Mouse (Mus musculus) heart, embryonic 15.5 days (tissue): ENCODE data around the gene Ccl24. TPM values are rescaled to one million over a fixed set of nuclear protein-coding genes. Genes with fewer than 3 reads are reported as not detected.

Experiments used
- ATAC-seq: fragments of 200-750 bp; cut with Nextera tagmentation; replicated peaks from 2 replicates; pipeline ENCODE4 v1.8.0; 2017; ENCODE audit warnings: low read depth, moderate TSS enrichment; ENCODE audit not compliant: insufficient number of reproducible peaks, insufficient read depth, low FRiP score
- H3K27ac ChIP-seq: fragments of 300-500 bp; sonication (generic); 2 replicates; pipeline ENCODE4 v1.5.1; 2015; ENCODE audit warnings: mild to moderate bottlenecking, inconsistent platforms
- H3K27me3 ChIP-seq: fragments of 300-500 bp; sonication (generic); 2 replicates; pipeline ENCODE4 v1.6.1; 2015; ENCODE audit warnings: inconsistent platforms
- H3K36me3 ChIP-seq: fragments of 300-500 bp; sonication (generic); 2 replicates; pipeline ENCODE4 v1.6.1; 2015; ENCODE audit warnings: mild to moderate bottlenecking, inconsistent platforms
- H3K4me1 ChIP-seq: fragments of 300-500 bp; sonication (generic); replicated peaks from 2 replicates; pipeline ENCODE4 v1.6.1; 2015; ENCODE audit warnings: inconsistent platforms
- H3K4me2 ChIP-seq: fragments of 300-500 bp; sonication (generic); 2 replicates; pipeline ENCODE4 v1.6.1; 2015; ENCODE audit warnings: inconsistent platforms, mild to moderate bottlenecking, moderate library complexity
- H3K4me3 ChIP-seq: fragments of 300-500 bp; sonication (generic); 2 replicates; pipeline ENCODE4 v1.5.1; 2015; ENCODE audit warnings: mild to moderate bottlenecking, inconsistent platforms
- H3K9ac ChIP-seq: fragments of 300-500 bp; sonication (generic); 2 replicates; pipeline ENCODE4 v1.6.1; 2015; ENCODE audit warnings: mild to moderate bottlenecking, inconsistent platforms
- H3K9me3 ChIP-seq: fragments of 300-500 bp; sonication (generic); replicated peaks from 2 replicates; pipeline ENCODE4 v1.6.1; 2016; ENCODE audit warnings: inconsistent platforms
- WGBS: fragments of 180-500 bp; shearing (Covaris S2); methylation state at CpG from one replicate; pipeline ENCODE4 v1.1.7; 2015; ENCODE audit warnings: mixed read lengths; 5-methylcytosine and 5-hydroxymethylcytosine counted together
- polyA plus RNA-seq: library from polyadenylated mRNA; unstranded; fragments of >200 nt; fragmentation: Nextera tagmentation; extraction: Ambion mirVana; gene quantifications from 2 replicates; pipeline ENCODE4 v1.2.1, GENCODE M21; 2015

Gene Ccl24
- polyA plus RNA-seq, 1 experiment from 2014 or later = 2.0 TPM

GRCm38 (mm10) chr5:135579331-135579751 lies 6.5 kb upstream of the Ccl24 start:
- Histone ChIP-seq H3K4me2 (no peak overlapping the region), H3K27me3 (no peaks in the 10 kb centered on the region; the same call in 1 of the 2 replicates), H3K36me3 (no peaks in the 10 kb centered on the region), H3K9ac (no peak overlapping the region), H3K4me1 (no peaks in the 10 kb centered on the region), H3K9me3 (no peaks in the 10 kb centered on the region), H3K27ac (no peak overlapping the region), H3K4me3 (no peak overlapping the region)
- no peak for ATAC-seq
- 76% methylated on average over 10 of the region's 10 CpGs for WGBS

GRCm38 (mm10) chr5:135576055-135576454 lies 3.2 kb upstream of the Ccl24 start:
- H3K4me3 ChIP-seq = no peak overlapping the region
- no peak overlapping the region for H3K4me2 ChIP-seq
- no peak overlapping the region for H3K27ac ChIP-seq
- 54% methylated on average over 4 of the region's 4 CpGs for WGBS
- no peaks in the 10 kb centered on the region; the same call in 1 of the 2 replicates for H3K27me3 ChIP-seq
- H3K9ac ChIP-seq = no peak overlapping the region
- ATAC-seq = no peak
- no peaks in the 10 kb centered on the region for H3K4me1 ChIP-seq
- no peaks in the 10 kb centered on the region for H3K36me3 ChIP-seq
- no peaks in the 10 kb centered on the region for H3K9me3 ChIP-seq

GRCm38 (mm10) chr5:135568698-135569097 lies 4.2 kb downstream of the Ccl24 start:
- H3K9me3 ChIP-seq = no peaks in the 10 kb centered on the region
- 57% methylated on average over 6 of the region's 6 CpGs for WGBS

GRCm38 (mm10) chr5:135567556-135568265 lies 5.1 kb downstream of the Ccl24 start:
- H3K4me3 ChIP-seq = no peak overlapping the region
- WGBS = 68% methylated on average over 6 of the region's 6 CpGs

More at GRCm38 (mm10) chr5:135568698-135569097, 4.2 kb downstream of the Ccl24 start:
- no peak for ATAC-seq
- H3K4me1 ChIP-seq = no peaks in the 10 kb centered on the region
- no peak overlapping the region for H3K27ac ChIP-seq
- H3K36me3 ChIP-seq = no peaks in the 10 kb centered on the region
- no peak overlapping the region for H3K4me2 ChIP-seq
- no peak overlapping the region for H3K4me3 ChIP-seq
- H3K9ac ChIP-seq = no peak overlapping the region
- no peaks in the 10 kb centered on the region for H3K27me3 ChIP-seq

GRCm38 (mm10) chr5:135563469-135563868 lies 9.4 kb downstream of the Ccl24 start, which contains the start of gene Ccl26:
Ccl26 (minus strand) TSS chr5:135563569.
- Histone ChIP-seq H3K27me3 (no peaks in the 10 kb centered on the region), H3K36me3 (no peaks in the 10 kb centered on the region), H3K27ac (no peak within 1 kb of the TSS), H3K9ac (no peak within 1 kb of the TSS), H3K4me2 (no peak within 1 kb of the TSS), H3K4me1 (no peaks in the 10 kb centered on the region), H3K9me3 (no peaks in the 10 kb centered on the region), H3K4me3 (no peak within 1 kb of the TSS)
- ATAC-seq = no peak
- 78% methylated on average over 3 of the region's 3 CpGs for WGBS

More at GRCm38 (mm10) chr5:135567556-135568265, 5.1 kb downstream of the Ccl24 start:
- no peak overlapping the region for H3K4me2 ChIP-seq
- H3K4me1 ChIP-seq = no peaks in the 10 kb centered on the region
- H3K36me3 ChIP-seq = no peaks in the 10 kb centered on the region
- no peaks in the 10 kb centered on the region for H3K9me3 ChIP-seq
- no peak overlapping the region for H3K27ac ChIP-seq
- no peak overlapping the region for H3K9ac ChIP-seq
- ATAC-seq = no peak
- H3K27me3 ChIP-seq = no peaks in the 10 kb centered on the region

GRCm38 (mm10) chr5:135557671-135558070 lies 15.2 kb downstream of the Ccl24 start:
- no peak for ATAC-seq
- no peak overlapping the region for H3K9ac ChIP-seq
- no peaks in the 10 kb centered on the region for H3K9me3 ChIP-seq
- no peaks in the 10 kb centered on the region for H3K36me3 ChIP-seq
- 0 out of 2 replicates have a peak, but pooled peaks cover 5% of the 10 kb centered on the region for H3K4me1 ChIP-seq
- H3K27me3 ChIP-seq = no peaks in the 10 kb centered on the region
- WGBS = 50% methylated on average over 3 of the region's 3 CpGs
- no peak overlapping the region for H3K4me3 ChIP-seq
- H3K27ac ChIP-seq = no peak overlapping the region
- no peak overlapping the region for H3K4me2 ChIP-seq

- no peak overlapping the region for H3K9ac ChIP-seq
- no peak overlapping the region for H3K4me2 ChIP-seq
- no peak overlapping the region for H3K27ac ChIP-seq
- no peaks in the 10 kb centered on the region for H3K36me3 ChIP-seq
- H3K9me3 ChIP-seq = no peaks in the 10 kb centered on the region
- no peaks in the 10 kb centered on the region for H3K27me3 ChIP-seq
- 0 out of 2 replicates have a peak, but pooled peaks cover 5% of the 10 kb centered on the region for H3K4me1 ChIP-seq
- H3K4me3 ChIP-seq = no peak overlapping the region
- 31% methylated on average over 4 of the region's 4 CpGs for WGBS
- no peak; the same call in 1 of the 2 replicates for ATAC-seq
These were observed 15.8 kb downstream of the Ccl24 start for GRCm38 (mm10) chr5:135557051-135557450.

- Histone ChIP-seq H3K9ac (no peak overlapping the region), H3K27me3 (no peaks in the 10 kb centered on the region), H3K4me2 (no peak overlapping the region), H3K4me1 (0 out of 2 replicates have a peak, but pooled peaks cover 5% of the 10 kb centered on the region), H3K27ac (no peak overlapping the region), H3K4me3 (no peak overlapping the region), H3K36me3 (no peaks in the 10 kb centered on the region), H3K9me3 (no peaks in the 10 kb centered on the region)
- ATAC-seq = no peak
- WGBS = 65% methylated on average over 4 of the region's 4 CpGs
These were observed 16.6 kb downstream of the Ccl24 start for GRCm38 (mm10) chr5:135556259-135556658.

GRCm38 (mm10) chr5:135551591-135551990 lies 21.3 kb downstream of the Ccl24 start:
- 58% methylated on average over 3 of the region's 3 CpGs for WGBS

GRCm38 (mm10) chr5:135550910-135551309 lies 21.9 kb downstream of the Ccl24 start:
- H3K9ac ChIP-seq = no peak overlapping the region
- no peak overlapping the region for H3K4me3 ChIP-seq
- 26% methylated on average over 3 of the region's 3 CpGs for WGBS
- no peaks in the 10 kb centered on the region for H3K9me3 ChIP-seq
- H3K4me2 ChIP-seq = no peak overlapping the region
- H3K27ac ChIP-seq = no peak overlapping the region
- ATAC-seq = no peak
- no peaks in the 10 kb centered on the region for H3K27me3 ChIP-seq
- H3K4me1 ChIP-seq = peaks cover 1% of the 10 kb centered on the region
- no peaks in the 10 kb centered on the region for H3K36me3 ChIP-seq

More at GRCm38 (mm10) chr5:135551591-135551990, 21.3 kb downstream of the Ccl24 start:
- Histone ChIP-seq H3K27me3 (no peaks in the 10 kb centered on the region), H3K4me2 (no peak overlapping the region), H3K27ac (no peak overlapping the region), H3K9ac (no peak overlapping the region), H3K4me3 (no peak overlapping the region), H3K36me3 (no peaks in the 10 kb centered on the region), H3K4me1 (no peaks in the 10 kb centered on the region), H3K9me3 (no peaks in the 10 kb centered on the region)
- ATAC-seq = no peak

GRCm38 (mm10) chr5:135547990-135548389 lies 24.9 kb downstream of the Ccl24 start:
- Histone ChIP-seq H3K4me1 (peaks cover 11% of the 10 kb centered on the region), H3K27me3 (no peaks in the 10 kb centered on the region), H3K9me3 (no peaks in the 10 kb centered on the region), H3K4me2 (no peak overlapping the region), H3K27ac (no peak overlapping the region), H3K36me3 (no peaks in the 10 kb centered on the region), H3K4me3 (no peak overlapping the region), H3K9ac (no peak overlapping the region)
- ATAC-seq = no peak
- WGBS = 75% methylated on average over 2 of the region's 2 CpGs
